Mouse (Mus musculus) R1 (cell line): Measurements from ENCODE around the gene Gm136.
A peak's percentile ranks its signal among the peaks of the same experiment; 100 is the strongest.

Experiments
- DNase-seq: peaks from one replicate; pipeline ENCODE4 v3.0.0-alpha.2; 2018; ENCODE audit warnings: low read depth, low spot score

Gm136 gene

DNA sequence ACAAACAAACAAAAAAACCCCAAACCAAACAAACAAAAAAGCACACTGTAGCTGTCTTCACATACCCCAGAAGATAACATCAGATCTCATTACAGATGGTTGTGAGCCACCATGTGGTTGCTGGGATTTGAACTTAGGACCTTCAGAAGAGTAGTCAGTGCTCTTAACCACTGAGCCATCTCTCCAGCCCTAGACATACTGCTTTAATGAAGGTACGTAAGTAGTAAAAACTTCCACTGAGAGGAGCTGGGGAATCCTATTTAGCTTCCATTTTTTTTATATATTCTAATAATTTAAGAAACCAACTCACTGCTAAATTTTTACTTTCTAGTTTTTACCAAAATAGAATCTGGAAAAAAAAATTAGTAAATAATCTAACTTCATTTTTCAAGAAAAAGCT, 41.0 kb downstream of the Gm136 start:
- DNase-seq: no peak

DNA sequence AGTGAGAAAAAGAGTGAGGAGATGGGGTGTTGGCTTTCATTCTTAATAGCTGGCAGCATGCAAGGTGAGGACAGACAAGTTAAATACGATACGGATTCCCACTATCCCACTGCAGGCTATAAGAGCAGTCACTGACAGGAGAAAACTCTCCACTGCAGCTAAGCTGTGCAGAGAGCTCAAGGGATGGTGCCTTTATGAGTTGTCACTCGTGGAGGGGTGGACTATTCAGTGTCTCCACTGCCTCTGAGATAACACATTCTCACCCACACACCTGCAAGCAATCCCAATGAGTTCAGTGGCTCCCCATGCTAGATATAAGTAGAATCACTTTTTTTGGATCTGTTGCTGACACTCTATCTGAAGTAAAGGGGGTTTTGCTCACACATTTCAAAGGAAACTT, 47.9 kb downstream of the Gm136 start:
- DNase-seq: no peak

GRCm38 (mm10) chr4:34707248-34707647, 48.8 kb downstream of the Gm136 start:
- no peak for DNase-seq

GRCm38 (mm10) chr4:34703029-34703428, 53.0 kb downstream of the Gm136 start:
- peak; percentile 38 for DNase-seq

DNA sequence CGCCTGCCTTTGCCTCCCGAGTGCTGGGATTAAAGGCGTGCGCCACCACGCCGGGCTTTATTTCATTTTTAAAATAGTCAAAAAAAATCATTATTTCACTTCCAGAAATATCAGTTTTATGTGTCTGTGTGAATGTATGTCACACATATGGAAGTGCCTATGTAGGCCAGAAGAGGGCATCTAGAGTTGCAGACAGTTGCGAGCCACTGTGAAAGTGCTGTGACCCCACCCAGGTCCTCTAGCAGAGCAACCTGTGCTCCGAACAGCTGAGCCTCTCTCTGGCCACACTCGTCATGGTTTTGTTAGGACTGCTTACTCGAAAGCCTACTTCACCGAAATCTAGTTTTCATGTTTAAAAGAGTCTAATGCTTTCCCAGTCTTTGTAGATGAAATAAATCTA, 53.8 kb downstream of the Gm136 start:
- DNase-seq: peak; percentile 69

DNA sequence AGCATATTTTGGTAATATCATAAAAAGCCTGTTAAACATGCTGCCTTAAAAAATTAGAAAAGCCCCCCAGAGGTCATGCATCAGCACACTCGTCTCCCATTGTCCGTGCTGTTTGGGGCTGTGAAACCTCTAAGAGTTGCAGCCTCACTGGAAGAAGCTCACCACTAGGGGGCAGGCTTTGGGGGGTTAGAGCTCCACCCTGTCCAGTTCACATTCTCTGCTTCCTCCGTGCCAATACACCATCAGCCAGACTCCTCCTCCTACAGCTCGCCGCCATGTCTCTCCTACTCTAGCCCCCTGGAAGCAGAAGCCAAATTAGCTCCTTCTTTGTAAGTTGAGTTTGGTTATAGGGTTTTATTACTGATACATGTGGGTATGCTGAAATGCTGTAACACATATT, 54.5 kb downstream of the Gm136 start:
- DNase-seq: peak; percentile 96
